Mouse (Mus musculus): Measurements from ENCODE around the gene Olfr979. TPM values are rescaled to one million over a fixed set of nuclear protein-coding genes. Genes with fewer than 3 reads are reported as not detected.
"Not testable (repeated sequence)": the region's sequence is repeated elsewhere in the genome, so short reads cannot be mapped to it uniquely, and the experiment has no call there.

The Olfr979 gene
- not detected for total RNA-seq (2021)
- long read RNA-seq, experiment 1: 0 reads
- long read RNA-seq, experiment 2: 0 reads

DNA sequence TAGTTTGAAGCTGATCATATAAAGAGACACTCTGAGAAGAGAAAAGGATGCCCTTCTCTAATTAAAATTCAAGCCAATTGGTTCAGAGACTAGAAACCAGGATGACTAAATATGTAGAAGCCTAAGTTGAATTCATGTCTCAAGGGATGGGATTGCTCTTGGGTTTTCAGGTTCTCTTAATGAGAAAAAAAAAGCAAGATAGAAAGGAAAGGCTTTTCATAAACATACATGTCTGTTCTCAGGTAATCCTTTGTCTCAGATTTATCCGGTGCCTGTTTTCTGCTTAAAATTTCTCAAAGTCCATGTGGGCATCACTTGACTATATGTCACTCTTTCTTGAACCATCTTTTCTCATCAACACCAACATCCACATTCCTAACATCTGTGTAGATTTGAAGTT, at the start of gene Olfr979:
TSS of gene Olfr979 (minus strand) at position 101 of the 400 bp plus-strand sequence.
- DNase-seq (ENCODE audit: low spot score in 2 of 2): no peak

DNA sequence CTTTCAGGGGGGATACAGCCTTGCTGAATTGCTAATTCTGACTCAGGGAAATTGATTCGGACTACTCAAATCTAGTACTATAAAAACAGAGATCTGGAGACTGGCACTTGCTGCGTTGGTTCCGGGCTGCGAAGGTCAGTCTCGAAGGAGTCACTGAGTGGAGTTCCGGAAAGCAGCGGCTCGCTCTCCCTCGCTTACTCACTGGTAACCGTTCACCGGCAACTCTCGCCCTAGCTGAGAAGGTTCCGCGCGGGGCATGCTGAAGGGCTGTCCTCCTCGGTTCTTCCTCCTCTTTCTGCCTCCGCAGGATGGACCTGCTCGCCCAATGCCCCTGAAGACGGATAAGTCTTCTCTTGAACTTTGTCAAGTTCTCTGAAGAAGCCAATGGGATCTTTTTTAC, 46.9 kb upstream of the Olfr979 start:
- no peak for DNase-seq (ENCODE audit: low spot score in 2 of 2)

DNA sequence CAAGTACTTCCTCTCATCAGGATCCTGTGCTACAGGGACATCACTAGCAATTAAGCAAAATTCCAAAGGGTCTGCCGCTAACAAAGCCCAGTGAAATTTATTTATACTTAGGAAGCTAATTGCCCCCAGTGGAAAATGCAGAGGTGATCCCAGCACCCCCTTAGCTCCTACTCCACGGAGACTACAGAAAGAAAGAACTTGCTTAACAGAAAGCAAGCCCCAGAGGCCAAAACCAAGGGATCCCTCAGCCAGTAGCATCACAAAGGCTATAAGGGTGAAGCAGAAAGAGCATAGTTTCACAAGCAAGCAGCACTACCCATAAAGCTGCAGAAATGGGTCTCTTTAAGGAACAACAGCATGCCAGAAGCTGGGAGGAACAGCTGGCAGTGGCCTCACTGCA, 17.9 kb upstream of the Olfr979 start, which contains the start of gene Olfr981:
TSS of gene Olfr981 (plus strand) at position 301 of the 400 bp plus-strand sequence.
- no peak for DNase-seq (ENCODE audit: low spot score in 2 of 2)

DNA sequence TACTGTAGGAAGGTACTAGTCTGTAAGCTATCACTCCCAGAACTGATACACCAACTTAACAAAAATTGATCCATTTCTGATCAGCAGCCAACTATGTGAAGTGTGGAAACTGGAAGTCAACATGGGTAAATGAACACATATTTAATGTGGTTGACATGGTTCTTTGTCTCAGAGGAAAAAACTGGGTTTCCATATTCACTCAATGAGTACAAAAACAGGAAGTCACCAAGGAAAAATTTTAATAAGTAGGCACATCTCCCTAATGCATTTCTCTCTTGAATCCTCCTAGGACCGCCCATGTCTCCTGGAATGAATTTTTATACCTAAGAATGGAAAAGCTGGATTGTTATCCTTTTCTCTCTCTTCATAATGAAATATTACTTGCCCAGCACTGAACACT, 6.2 kb upstream of the Olfr979 start, which contains the start of gene Olfr980:
TSS of gene Olfr980 (minus strand) at position 101 of the 400 bp plus-strand sequence.
- no peak for DNase-seq (ENCODE audit: low spot score in 2 of 2)

DNA sequence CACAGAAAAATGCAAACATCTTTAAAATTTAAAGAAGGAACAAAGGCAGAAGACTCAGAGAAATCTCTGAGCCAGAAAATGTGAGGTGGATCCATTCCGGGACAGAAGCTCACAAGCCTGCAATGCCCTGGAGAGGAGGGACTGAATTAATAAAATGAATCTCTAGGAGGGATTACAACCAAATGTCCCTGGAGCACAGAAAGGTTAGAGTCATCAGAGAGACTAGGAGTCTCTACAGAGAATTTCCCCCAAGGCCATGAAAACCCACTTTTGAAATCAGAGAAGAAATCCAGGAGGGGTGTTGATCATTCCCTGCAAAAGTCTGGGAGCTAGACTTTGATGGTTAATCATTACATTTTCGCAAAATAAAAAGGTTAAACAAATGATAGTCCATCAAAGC, 11.5 kb downstream of the Olfr979 start, which contains the start of gene Olfr978:
TSS of gene Olfr978 (plus strand) at position 301 of the 400 bp plus-strand sequence.
- no peak for DNase-seq (ENCODE audit: low spot score in 2 of 2)

DNA sequence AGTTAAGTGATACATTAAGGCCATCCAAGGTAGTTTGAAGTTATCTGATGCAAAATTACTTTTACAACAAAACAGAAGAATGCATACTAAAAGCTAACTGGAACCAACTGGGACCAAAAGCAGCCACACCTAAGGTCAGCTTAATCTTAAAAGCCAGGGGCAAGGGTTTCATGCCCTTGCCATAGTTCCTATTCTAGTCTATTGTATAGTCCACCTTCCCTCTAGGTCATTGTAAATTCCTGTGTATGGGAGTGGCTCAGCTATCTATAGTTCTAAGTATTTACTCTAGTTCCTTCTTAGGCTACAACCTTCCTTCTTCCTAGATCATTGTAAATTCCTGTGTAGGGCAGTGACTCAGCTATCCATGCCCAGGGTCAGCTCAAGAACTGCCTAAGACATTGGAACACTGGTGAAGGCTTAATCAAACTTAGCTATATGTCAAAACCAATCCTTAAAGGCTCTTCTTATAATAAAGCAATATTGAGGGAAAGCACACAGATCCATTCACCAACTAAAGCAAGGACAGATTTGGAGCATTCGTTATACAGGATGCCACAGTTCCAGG, 26.6 kb downstream of the Olfr979 start:
- not testable (repeated sequence) for DNase-seq (ENCODE audit: low spot score in 2 of 2)

DNA sequence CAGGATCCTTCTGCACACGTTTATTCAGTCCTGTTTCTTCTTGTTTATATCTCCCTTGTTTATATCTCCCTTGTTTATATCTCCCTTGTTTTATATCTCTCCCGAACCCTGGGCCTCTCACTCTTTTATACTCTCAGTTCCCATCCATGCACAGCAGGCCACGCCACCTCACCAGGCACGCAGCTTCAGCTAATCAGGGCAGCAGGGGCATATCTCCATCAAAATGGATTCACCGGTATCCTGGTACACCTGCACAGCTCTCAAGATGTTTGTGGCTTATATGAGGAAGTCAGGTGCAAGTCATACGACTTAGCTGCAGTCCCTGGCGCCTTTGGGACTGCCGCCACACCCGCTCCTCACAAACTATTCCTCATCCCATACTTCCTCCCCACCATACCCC, 42.2 kb downstream of the Olfr979 start, which contains the start of gene Olfr976:
TSS of gene Olfr976 (minus strand) at position 101 of the 400 bp plus-strand sequence.
- not testable (repeated sequence) for DNase-seq (ENCODE audit: low spot score in 2 of 2)

DNA sequence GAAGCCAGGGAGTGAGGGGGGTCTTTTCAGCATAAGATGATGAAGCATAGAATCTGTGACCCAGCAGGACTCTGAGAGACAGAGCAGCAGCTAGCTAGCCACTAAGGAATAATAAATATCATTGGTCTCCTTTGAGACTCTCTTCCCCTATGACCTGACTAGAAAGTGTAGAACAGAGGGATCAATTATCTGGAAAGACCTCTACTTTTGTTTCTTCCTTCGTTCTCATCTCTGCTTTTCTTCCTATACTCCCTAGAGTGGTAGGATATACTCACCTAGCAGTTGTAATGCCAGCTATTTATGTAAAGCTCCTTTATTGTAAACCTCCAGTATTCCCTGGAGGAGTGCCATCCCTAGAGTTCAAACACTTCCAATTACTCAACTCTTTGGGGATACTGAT, 51.3 kb downstream of the Olfr979 start, which contains the start of gene Olfr975:
TSS of gene Olfr975 (minus strand) at position 101 of the 400 bp plus-strand sequence.
- no peak for DNase-seq (ENCODE audit: low spot score in 2 of 2)

Other genes with a start within 250 kb of the Olfr979 start
- not detected for gene Olfr968, start 220.2 kb downstream of the Olfr979 start, total RNA-seq (2021)
- not detected for gene Olfr969, start 212.5 kb downstream of the Olfr979 start, total RNA-seq (2021)
- not detected for gene Olfr970, start 194.6 kb downstream of the Olfr979 start, total RNA-seq (2021)
- gene Olfr971, start 166.6 kb downstream of the Olfr979 start, total RNA-seq (2021): not detected
- gene Olfr972, start 137.0 kb downstream of the Olfr979 start, total RNA-seq (2021): not detected
- gene Olfr229, start 96.1 kb downstream of the Olfr979 start, total RNA-seq (2021): not detected
- not detected for gene Olfr974, start 66.0 kb downstream of the Olfr979 start, total RNA-seq (2021)
- not detected for gene Olfr975, start 51.4 kb downstream of the Olfr979 start, total RNA-seq (2021)
- not detected for gene Olfr976, start 42.3 kb downstream of the Olfr979 start, total RNA-seq (2021)
- gene Olfr978, start 11.4 kb downstream of the Olfr979 start, total RNA-seq (2021): not detected
- not detected for gene Olfr980, start 6.1 kb upstream of the Olfr979 start, total RNA-seq (2021)
- not detected for gene Olfr981, start 18.0 kb upstream of the Olfr979 start, total RNA-seq (2021)
- not detected for gene Olfr982, start 70.4 kb upstream of the Olfr979 start, total RNA-seq (2021)
- gene Olfr983, start 90.1 kb upstream of the Olfr979 start, total RNA-seq (2021): not detected
- gene Olfr984, start 110.7 kb upstream of the Olfr979 start, total RNA-seq (2021): not detected
- gene Olfr985, start 126.7 kb upstream of the Olfr979 start, total RNA-seq (2021): not detected
- gene Tmem225, start 144.7 kb upstream of the Olfr979 start, total RNA-seq (2021): not detected
- gene Olfr986, start 177.5 kb upstream of the Olfr979 start, total RNA-seq (2021): not detected
- gene Zfp202, start 188.9 kb upstream of the Olfr979 start, total RNA-seq (2021): 1 to 10 TPM; 3.4 to 3.6 TPM